Mouse (Mus musculus): ENCODE results near the gene Scrn1.

The Scrn1 gene

GRCm38 (mm10) chr6:54565665-54566545 is at the start of gene Scrn1:
TSS of gene Scrn1 (minus strand) at chr6:54566489.
- no peak for DNase-seq (ENCODE audit: low read depth, low spot score)

GRCm38 (mm10) chr6:54606241-54606640 is 40.0 kb upstream of the Scrn1 start:
- no peak for DNase-seq (ENCODE audit: low read depth, low spot score)

GRCm38 (mm10) chr6:54604001-54604715 is 37.9 kb upstream of the Scrn1 start:
- no peak for DNase-seq (ENCODE audit: low read depth, low spot score)

- DNase-seq (ENCODE audit: low read depth, low spot score), result no peak
Measured at GRCm38 (mm10) chr6:54602891-54603290, 36.6 kb upstream of the Scrn1 start.

- DNase-seq (ENCODE audit: low read depth, low spot score), result no peak
Measured at GRCm38 (mm10) chr6:54600681-54601347, 34.5 kb upstream of the Scrn1 start.

GRCm38 (mm10) chr6:54597711-54598110 is 31.4 kb upstream of the Scrn1 start:
- DNase-seq (ENCODE audit: low read depth, low spot score), result no peak

GRCm38 (mm10) chr6:54597208-54597607 is 30.9 kb upstream of the Scrn1 start, which contains the start of gene Fkbp14:
TSS of gene Fkbp14 (minus strand) at chr6:54597308.
- no peak for DNase-seq (ENCODE audit: low read depth, low spot score)

GRCm38 (mm10) chr6:54595330-54595878 is 29.1 kb upstream of the Scrn1 start:
- no peak for DNase-seq (ENCODE audit: low read depth, low spot score)

GRCm38 (mm10) chr6:54594469-54595329 is 28.4 kb upstream of the Scrn1 start, which contains the start of gene Plekha8:
TSS of gene Plekha8 (plus strand) at chr6:54595111.
- DNase-seq (ENCODE audit: low read depth, low spot score), result peak; percentile 92

- no peak for DNase-seq (ENCODE audit: low read depth, low spot score)
Measured at GRCm38 (mm10) chr6:54593766-54594468, 27.6 kb upstream of the Scrn1 start.

GRCm38 (mm10) chr6:54592938-54593535 is 26.7 kb upstream of the Scrn1 start:
- peak; percentile 79 for DNase-seq (ENCODE audit: low read depth, low spot score)

- DNase-seq (ENCODE audit: low read depth, low spot score), result no peak
Measured at GRCm38 (mm10) chr6:54591778-54592177, 25.5 kb upstream of the Scrn1 start.

GRCm38 (mm10) chr6:54590691-54591090 is 24.4 kb upstream of the Scrn1 start:
- DNase-seq (ENCODE audit: low read depth, low spot score), result no peak

- no peak for DNase-seq (ENCODE audit: low read depth, low spot score)
Measured at GRCm38 (mm10) chr6:54588212-54588611, 21.9 kb upstream of the Scrn1 start.

- DNase-seq (ENCODE audit: low read depth, low spot score), result no peak
Measured at GRCm38 (mm10) chr6:54587683-54588082, 21.4 kb upstream of the Scrn1 start.

- DNase-seq (ENCODE audit: low read depth, low spot score), result no peak
Measured at GRCm38 (mm10) chr6:54586911-54587310, 20.6 kb upstream of the Scrn1 start.

GRCm38 (mm10) chr6:54586175-54586574 is 19.9 kb upstream of the Scrn1 start:
- DNase-seq (ENCODE audit: low read depth, low spot score), result no peak

- no peak for DNase-seq (ENCODE audit: low read depth, low spot score)
Measured at GRCm38 (mm10) chr6:54573218-54573955, 7.1 kb upstream of the Scrn1 start.

- no peak for DNase-seq (ENCODE audit: low read depth, low spot score)
Measured at GRCm38 (mm10) chr6:54569776-54570175, 3.5 kb upstream of the Scrn1 start.

Measured in retina, postnatal 7 days (tissue).